Mouse (Mus musculus) gastrocnemius, adult 2 months (tissue): ENCODE data around the gene Epp13. TPM values are rescaled to one million over a fixed set of nuclear protein-coding genes. Genes with fewer than 3 reads are reported as not detected.
A peak's percentile ranks its signal among the peaks of the same experiment; 100 is the strongest.
"Not testable (repeated sequence)": the region's sequence is repeated elsewhere in the genome, so short reads cannot be mapped to it uniquely, and the experiment has no call there.

Experiments used
- DNase-seq: peaks from one replicate; pipeline ENCODE4 v3.0.0; 2022
- H3K27ac ChIP-seq: fragments of 200-600 bp; 2 replicates; pipeline ENCODE4 v1.8.1; 2022; ENCODE audit warnings: mild to moderate bottlenecking
- H3K4me3 ChIP-seq: fragments of 200-600 bp; 2 replicates; pipeline ENCODE4 v1.8.1; 2022; ENCODE audit warnings: mild to moderate bottlenecking, moderate library complexity
- CTCF ChIP-seq: fragments of 200-600 bp; IDR thresholded peaks from 2 replicates; pipeline ENCODE4 v1.8.1; 2022; ENCODE audit warnings: antibody characterized with exemption, mild to moderate bottlenecking, moderate library complexity
- intact Hi-C: fragments of 180-260 bp; cut with DNase I; formaldehyde crosslinking; loops from one replicate; pipeline ENCODE4 v1.15.1; 2025
- long read RNA-seq, 2 experiments: library from polyadenylated mRNA; stranded (forward); transcript quantifications; one replicate each; pipeline ENCODE4 v2.0.0; 2021
- total RNA-seq, 2 experiments: library from RNA; stranded (reverse); gene quantifications; 2 replicates each; pipeline ENCODE4 v1.2.3; 2021

Epp13 gene
- not detected for total RNA-seq
- long read RNA-seq, experiment 1 = 0 reads
- long read RNA-seq, experiment 2 = 0 reads

DNA sequence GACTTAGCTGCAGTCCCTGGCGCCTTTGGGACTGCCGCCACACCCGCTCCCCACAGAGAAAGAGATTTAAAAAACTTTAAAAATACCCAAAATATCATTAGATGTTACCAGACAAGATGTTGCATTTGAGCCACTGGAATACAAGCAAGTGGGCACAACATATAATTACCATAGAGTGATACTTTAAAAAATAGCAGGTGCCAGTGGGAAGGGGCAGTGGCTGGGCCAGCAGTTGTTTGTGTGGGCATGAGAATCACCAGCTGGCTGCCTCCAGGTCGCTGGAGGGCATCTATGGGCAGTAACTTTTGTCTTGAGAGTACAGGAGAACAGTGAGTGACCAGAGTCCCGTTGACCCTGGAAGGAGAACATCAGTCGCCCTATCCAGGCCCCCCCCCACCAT lies at the start of gene Epp13:
Gene Epp13, plus strand, starts transcription at position 301 of the 400 bp plus-strand sequence.
- DNase-seq = no peak
- Histone ChIP-seq H3K27ac (no peak within 1 kb of the TSS), H3K4me3 (no peak within 1 kb of the TSS)
- intact Hi-C loops = no loop called here
- TF ChIP-seq CTCF = no peak

GRCm38 (mm10) chr7:6204200-6204599 lies 48.3 kb upstream of the Epp13 start:
- no peak overlapping the region for H3K27ac ChIP-seq
- DNase-seq = no peak
- no peak overlapping the region for H3K4me3 ChIP-seq
- TF ChIP-seq CTCF = no peak
- intact Hi-C loops = no loop called here

GRCm38 (mm10) chr7:6213144-6213543 lies 39.4 kb upstream of the Epp13 start:
- intact Hi-C loops = no loop called here
- Histone ChIP-seq H3K4me3 (no peak overlapping the region), H3K27ac (no peak overlapping the region)
- peak; percentile 22 for DNase-seq
- peak; percentile 62 for TF ChIP-seq CTCF

- H3K4me3 ChIP-seq, H3K27ac ChIP-seq, intact Hi-C loops, DNase-seq: not testable (repeated sequence)
Measured at GRCm38 (mm10) chr7:6214691-6215090, 37.8 kb upstream of the Epp13 start.

GRCm38 (mm10) chr7:6220147-6220546 lies 32.4 kb upstream of the Epp13 start:
- intact Hi-C loops = no loop called here
- no peak for DNase-seq
- no peak for TF ChIP-seq CTCF
- Histone ChIP-seq H3K4me3 (no peak overlapping the region), H3K27ac (no peak overlapping the region)

- no peak for TF ChIP-seq CTCF
- Histone ChIP-seq H3K27ac (no peak within 1 kb of the TSS), H3K4me3 (no peak within 1 kb of the TSS)
- DNase-seq = no peak
- intact Hi-C loops = no loop called here
Measured at GRCm38 (mm10) chr7:6221978-6222377, 30.5 kb upstream of the Epp13 start, which contains the start of gene Zscan5b. Zscan5b (plus strand) TSS chr7:6222278.

DNA sequence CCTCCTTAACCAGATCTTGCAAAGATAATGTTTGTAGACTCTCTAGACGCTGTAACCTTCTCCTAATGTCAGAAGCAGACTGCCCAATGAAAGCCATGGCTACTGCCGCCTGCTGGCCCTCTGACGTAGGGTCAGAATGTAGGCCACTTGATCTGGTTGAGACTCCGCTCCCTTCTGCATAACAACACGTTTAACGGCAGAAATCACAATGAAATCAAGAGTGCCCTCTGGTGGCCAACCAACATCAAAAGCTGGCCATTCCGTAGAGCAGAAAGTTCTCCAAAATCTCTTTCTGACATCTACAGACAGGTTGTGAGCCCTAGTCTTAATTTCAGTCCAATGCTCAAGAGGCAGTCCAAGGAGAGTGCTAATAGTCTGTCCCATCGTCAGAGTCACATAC lies 24.0 kb upstream of the Epp13 start:
- H3K4me3 ChIP-seq, intact Hi-C loops, H3K27ac ChIP-seq, DNase-seq: not testable (repeated sequence)
- peak; percentile 9; the same call in 1 of the 2 replicates for TF ChIP-seq CTCF

DNA sequence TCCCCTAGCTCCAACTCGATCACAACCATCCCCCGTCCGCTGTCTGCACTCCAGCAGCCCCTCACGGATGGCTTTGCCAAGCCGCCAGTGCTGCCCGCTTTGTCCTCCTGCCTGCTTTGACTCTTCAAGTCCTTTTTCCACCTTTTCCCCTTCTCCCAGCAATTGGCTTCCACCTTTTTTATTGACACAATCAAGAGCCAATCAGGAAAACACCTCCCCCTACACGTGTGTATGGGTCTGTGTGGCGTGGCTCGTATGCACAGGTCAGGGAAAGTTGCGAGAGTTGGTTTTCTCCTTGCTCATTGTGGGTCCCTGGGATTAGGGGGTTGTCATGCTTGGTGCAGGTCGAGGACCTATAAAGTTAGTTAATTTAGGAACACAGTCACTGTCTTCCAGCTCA lies 12.7 kb upstream of the Epp13 start:
- no peak for TF ChIP-seq CTCF
- H3K27ac ChIP-seq = no peak overlapping the region
- no peak for DNase-seq
- no peak overlapping the region for H3K4me3 ChIP-seq
- intact Hi-C loops = loop anchor here (2.0 kb wide), 1 partner anchor 43 kb away; no protein-coding TSS in a partner anchor

GRCm38 (mm10) chr7:6240841-6241425 lies 11.6 kb upstream of the Epp13 start:
- H3K4me3 ChIP-seq, H3K27ac ChIP-seq: not testable (repeated sequence)
- TF ChIP-seq CTCF = peak; percentile 57
- intact Hi-C loops = loop anchor here (2.0 kb wide), 1 partner anchor 42 kb away; no protein-coding TSS in a partner anchor
- DNase-seq = peak; percentile 41

DNA sequence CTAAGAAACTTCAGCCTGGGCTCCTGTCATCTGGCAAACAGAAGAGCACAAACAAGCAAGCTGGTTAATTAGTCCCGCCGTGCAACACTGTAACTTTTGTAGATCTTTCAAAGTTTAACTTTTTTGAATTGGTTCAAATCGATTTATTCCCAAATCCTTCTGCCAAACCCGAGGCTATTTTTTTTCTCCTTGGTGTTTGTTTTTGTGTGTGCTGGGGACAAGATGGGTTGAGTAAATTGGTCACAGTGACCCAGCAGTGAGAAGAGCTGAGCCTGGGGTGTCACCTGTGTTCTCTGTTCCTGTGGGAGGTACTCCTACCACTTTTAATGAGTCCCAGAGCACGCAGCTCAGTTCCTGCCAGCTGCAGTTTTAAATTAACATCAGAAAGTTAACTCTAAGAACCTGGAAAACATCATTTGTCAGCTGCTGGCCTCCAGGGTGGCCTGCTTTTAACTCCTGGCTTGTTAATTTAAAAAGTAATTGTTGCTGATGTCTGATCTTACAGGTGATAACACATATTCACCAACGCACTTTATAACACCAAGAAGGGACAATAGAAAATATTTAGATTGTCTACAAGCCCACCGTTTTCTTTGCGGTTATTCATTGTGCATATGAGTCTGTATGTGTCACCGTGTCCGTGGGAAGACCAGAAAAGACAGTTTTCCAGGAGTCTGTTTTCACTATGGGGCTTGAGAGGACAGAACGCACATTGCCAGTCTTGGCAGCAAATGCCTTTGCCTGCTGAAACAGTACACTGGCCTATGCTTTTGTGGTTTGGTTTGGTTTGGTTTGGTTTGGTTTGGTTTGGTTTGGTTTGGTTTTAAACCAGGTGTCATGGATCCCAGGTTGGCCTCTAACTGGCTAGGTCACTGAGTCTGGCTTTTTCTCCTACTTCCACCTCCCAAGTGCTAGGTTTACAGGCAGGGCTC lies 7.9 kb upstream of the Epp13 start:
- intact Hi-C loops = no loop called here
- Histone ChIP-seq H3K4me3 (no peak overlapping the region), H3K27ac (no peak overlapping the region)
- no peak for TF ChIP-seq CTCF
- DNase-seq = no peak

- H3K4me3 ChIP-seq = no peak overlapping the region
- DNase-seq = no peak
- intact Hi-C loops = no loop called here
- no peak overlapping the region for H3K27ac ChIP-seq
- TF ChIP-seq CTCF = no peak
Measured at GRCm38 (mm10) chr7:6254451-6254850, 1.9 kb downstream of the Epp13 start.

GRCm38 (mm10) chr7:6257386-6257785 lies 4.9 kb downstream of the Epp13 start:
- no peak for TF ChIP-seq CTCF
- DNase-seq = no peak
- H3K4me3 ChIP-seq = no peak overlapping the region
- no peak overlapping the region for H3K27ac ChIP-seq
- intact Hi-C loops = no loop called here
